Mouse (Mus musculus) liver, embryonic 14.5 days (tissue): ENCODE data around the gene Nudt8.
"Not testable (repeated sequence)": the region's sequence is repeated elsewhere in the genome, so short reads cannot be mapped to it uniquely, and the experiment has no call there.

Experiments
- CTCF ChIP-seq: IDR thresholded peaks from 2 replicates; pipeline ENCODE4 v1.5.1; 2016; ENCODE audit warnings: antibody characterized with exemption, low read depth, control low read depth
- EP300 ChIP-seq: IDR thresholded peaks from 2 replicates; pipeline ENCODE4 v1.6.1; 2016; ENCODE audit warnings: antibody characterized with exemption, low read depth

- not testable (repeated sequence) for TF ChIP-seq EP300, CTCF
Measured at GRCm38 (mm10) chr19:3974608-3975007, 25.8 kb upstream of the Nudt8 start.
